Mouse (Mus musculus) gastrocnemius, postnatal 10 days (tissue): Measurements from ENCODE around the gene Ccr1l1. TPM values are rescaled to one million over a fixed set of nuclear protein-coding genes. Genes with fewer than 3 reads are reported as not detected.
"Not testable (repeated sequence)": the region's sequence is repeated elsewhere in the genome, so short reads cannot be mapped to it uniquely, and the experiment has no call there.

Experiments
- DNase-seq: peaks from one replicate; pipeline ENCODE4 v3.0.0; 2021; ENCODE audit warnings: mixed read lengths
- long read RNA-seq, 2 experiments: library from polyadenylated mRNA; stranded (forward); transcript quantifications; one replicate each; pipeline ENCODE4 v2.0.0; 2021
- total RNA-seq, 2 experiments: library from RNA; stranded (reverse); gene quantifications; 2 replicates each; pipeline ENCODE4 v1.2.3; 2021

The Ccr1l1 gene
- total RNA-seq: not detected
- long read RNA-seq, experiment 1: 0 reads
- long read RNA-seq, experiment 2: 0 reads

GRCm38 (mm10) chr9:123978308-123978707 lies at the start of gene Ccr1l1:
Ccr1l1 (minus strand) TSS chr9:123978408.
- DNase-seq: no peak

DNA sequence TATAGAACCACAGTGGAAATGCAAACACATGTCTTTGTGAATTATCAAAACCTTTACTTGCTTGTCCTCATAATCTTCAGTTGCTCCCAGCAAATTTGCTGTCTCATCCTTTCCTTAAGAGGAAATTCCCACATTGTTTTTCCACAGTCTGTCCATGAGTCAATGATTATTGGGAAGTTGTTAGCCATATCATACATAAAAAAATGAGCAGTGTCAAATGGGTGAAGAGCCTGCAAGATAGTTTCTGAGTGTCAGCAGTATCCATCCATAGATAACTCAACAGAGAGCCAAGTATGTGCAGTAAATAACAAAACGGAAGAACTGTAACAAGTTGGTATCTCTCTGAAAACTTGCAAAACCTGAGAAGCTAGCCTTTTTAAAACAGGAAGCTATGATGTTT lies 43.5 kb upstream of the Ccr1l1 start, which contains the start of gene Ccr3:
TSS of gene Ccr3 (plus strand) at position 301 of the 400 bp plus-strand sequence.
- no peak for DNase-seq

DNA sequence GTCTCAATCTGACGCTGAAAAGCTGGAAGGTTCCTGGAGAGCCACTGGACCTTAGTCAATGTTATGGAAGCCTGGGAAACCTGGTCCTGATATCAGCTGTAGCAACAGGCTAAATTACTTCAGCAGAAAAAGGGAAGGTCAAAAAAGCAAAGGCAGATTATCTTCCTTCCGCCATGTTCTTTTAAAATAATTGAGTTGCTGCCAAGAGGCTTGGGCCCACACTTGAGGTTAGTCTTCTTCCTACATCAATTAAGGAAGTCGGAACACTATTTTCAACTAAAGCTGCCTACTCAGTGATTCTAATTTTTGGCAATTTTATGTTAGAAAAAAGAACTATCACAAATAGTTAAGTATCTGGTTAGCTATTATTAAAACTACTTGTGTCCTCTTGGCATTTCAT lies 41.7 kb upstream of the Ccr1l1 start:
- DNase-seq: no peak

DNA sequence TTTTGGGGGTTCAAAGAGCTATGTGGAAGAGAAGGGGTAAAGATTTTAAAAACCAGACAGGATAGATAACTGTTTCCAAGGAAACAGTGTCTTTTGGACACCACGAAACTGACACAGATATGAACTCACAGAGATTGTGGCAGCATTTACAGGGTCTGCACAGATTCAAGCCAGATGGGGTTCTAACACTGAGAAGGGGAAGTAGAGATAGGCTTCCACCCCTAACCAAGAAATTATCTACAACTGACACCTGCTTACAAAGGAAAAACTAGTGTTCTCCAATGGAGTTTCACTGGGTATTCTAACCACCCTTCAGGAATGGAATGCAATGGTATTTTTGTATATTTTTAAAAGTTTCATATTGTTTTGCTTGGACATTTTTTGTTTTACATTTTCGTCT lies 37.8 kb upstream of the Ccr1l1 start:
- no peak for DNase-seq

DNA sequence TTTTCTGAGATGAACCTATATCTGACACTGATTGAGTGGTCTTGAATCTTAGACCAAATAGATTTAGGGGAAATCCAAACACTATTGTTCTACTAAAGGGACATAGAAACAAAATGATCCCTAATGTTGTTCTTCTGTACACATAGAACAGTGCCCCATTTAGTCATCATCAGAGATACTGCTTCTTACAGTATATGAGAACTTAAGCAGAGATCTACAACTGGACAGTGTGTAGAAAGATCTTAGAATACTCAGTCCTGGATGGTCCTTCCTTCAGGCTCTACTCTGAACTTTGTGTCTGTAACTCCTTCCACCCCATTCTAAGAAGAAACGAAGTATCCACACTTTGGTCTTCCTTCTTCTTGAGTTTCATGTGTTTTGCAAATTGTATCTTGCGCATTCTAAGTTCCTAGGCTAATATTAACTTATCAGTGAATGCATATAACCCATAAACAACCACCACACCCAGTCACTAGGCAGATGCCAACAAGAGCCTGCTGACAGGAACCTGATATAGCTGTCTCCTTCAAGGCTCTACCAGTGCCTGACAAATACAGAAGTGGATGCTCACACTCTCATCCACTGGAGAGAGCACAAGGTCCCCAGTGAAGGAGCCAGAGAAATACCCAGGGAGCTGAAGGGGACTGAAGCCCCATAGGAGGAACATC lies 36.9 kb upstream of the Ccr1l1 start:
- DNase-seq: no peak

DNA sequence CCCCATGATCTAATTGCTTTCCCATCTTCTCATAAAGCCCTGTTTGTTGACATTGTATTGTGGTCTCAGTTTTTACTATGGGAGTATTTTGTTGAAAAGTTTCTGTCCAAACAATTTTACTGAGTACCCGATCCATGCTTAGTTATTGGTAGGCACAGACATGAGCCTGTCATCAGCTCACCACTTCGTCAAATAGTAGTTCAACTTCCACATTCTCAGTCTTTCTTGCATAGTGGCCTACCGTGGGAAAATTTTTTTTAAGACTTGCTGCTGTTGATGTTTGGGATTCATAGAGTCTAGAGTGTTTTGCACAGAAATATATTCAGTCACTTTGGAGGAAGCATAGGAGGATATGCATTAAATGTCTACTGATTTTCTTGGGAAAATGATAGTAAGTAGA lies 35.1 kb upstream of the Ccr1l1 start:
- DNase-seq: no peak

GRCm38 (mm10) chr9:124012691-124013090 lies 34.5 kb upstream of the Ccr1l1 start:
- no peak for DNase-seq

- no peak for DNase-seq
Measured at GRCm38 (mm10) chr9:123999784-124000183, 21.6 kb upstream of the Ccr1l1 start.

DNA sequence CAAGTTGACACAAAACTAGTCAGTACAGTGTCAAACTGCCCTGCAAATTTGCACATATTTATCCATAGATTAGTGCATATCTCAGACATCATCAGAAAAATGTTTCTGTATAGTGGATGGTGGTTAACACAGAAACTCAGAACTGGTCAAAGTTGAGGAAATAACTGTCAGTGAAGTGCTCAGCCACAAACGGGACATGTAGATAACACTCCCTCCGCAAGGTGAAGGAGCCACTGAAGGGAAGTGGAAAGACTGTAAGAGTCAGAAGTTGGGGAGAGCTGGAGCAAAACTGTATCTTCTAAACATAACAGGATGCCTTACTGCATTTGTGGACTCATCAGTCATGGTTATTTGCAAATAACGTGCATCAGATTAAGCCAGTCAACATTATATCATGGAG lies 19.5 kb upstream of the Ccr1l1 start:
- no peak for DNase-seq

DNA sequence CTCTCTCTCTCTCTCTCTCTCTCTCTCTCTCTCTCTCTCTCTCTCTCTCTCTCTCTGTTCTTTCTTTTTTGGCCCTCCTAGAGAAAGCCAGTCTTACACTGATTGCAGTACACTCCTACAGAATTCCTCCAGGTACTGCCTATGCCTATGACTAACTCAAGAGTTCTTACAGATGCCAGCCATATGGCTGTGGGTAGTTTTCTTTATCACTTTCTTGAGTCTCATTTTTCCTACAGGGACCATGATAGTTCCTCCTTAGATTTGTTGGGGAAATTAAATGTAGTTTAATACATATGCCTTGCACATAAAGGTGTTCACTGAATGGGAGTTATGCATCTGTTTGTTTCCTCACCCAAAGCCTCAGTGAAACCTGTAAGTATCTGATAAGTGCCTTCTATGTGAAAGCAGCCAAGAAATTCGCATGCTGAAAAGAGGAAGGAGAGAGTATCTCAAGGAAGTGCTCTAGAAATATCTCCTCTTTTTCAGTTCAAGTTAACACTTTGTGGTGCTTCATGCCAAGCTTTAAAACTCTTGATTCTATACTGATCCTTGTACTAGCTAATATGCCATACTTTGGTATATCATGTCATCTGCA lies 13.2 kb upstream of the Ccr1l1 start:
- no peak for DNase-seq

GRCm38 (mm10) chr9:123989671-123990070 lies 11.5 kb upstream of the Ccr1l1 start:
- DNase-seq: no peak

- no peak for DNase-seq
Measured at GRCm38 (mm10) chr9:123986217-123986616, 8.0 kb upstream of the Ccr1l1 start.

- DNase-seq: no peak
Measured at GRCm38 (mm10) chr9:123984943-123985342, 6.7 kb upstream of the Ccr1l1 start.

GRCm38 (mm10) chr9:123982720-123983119 lies 4.5 kb upstream of the Ccr1l1 start:
- no peak for DNase-seq

GRCm38 (mm10) chr9:123981909-123982308 lies 3.7 kb upstream of the Ccr1l1 start:
- DNase-seq: no peak

DNA sequence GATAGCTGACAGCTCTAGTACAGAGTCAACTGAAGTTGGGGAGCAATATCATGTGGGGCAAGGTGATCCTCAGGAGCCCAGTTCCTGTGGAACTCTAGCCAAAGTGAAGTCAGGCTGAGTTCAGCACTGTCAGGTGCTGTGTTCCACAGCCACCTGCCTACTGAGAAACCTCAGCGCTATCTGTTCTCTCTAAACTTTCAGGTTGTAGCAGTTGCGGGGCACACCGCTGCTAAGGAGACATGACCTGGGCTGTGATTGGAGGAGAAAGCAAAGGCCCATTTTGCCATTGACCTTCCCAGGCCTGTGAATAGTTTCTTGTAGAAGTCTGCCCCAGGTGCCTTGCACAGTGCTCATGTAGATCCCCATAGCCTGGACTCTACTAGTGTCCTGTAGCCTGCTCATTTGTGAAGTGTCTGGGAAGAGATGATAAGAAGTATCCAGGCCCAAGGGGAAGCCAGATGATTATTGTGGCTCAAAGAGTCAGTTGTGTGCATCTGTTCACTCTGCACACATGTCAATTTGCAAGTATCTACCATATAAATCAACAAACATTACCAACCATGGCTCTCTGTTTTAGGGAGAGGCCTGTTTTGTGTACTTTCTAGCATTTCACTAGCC lies 2.8 kb upstream of the Ccr1l1 start:
- DNase-seq: not testable (repeated sequence)

GRCm38 (mm10) chr9:123976876-123977663 lies 1.1 kb downstream of the Ccr1l1 start:
- DNase-seq: no peak

GRCm38 (mm10) chr9:123975630-123976029 lies 2.6 kb downstream of the Ccr1l1 start:
- no peak for DNase-seq

GRCm38 (mm10) chr9:123968290-123968912 lies 9.8 kb downstream of the Ccr1l1 start, which contains the start of gene Ccr1:
Ccr1 (minus strand) TSS chr9:123968692.
- DNase-seq: no peak

- DNase-seq: not testable (repeated sequence)
Measured at GRCm38 (mm10) chr9:123966858-123967495, 11.2 kb downstream of the Ccr1l1 start.

GRCm38 (mm10) chr9:123964776-123965175 lies 13.4 kb downstream of the Ccr1l1 start:
- DNase-seq: no peak

GRCm38 (mm10) chr9:123960161-123960560 lies 18.0 kb downstream of the Ccr1l1 start:
- no peak for DNase-seq
